Mouse (Mus musculus) embryo, embryonic 10.5 days (tissue): ENCODE results near the gene Gm16405.
"Not testable (repeated sequence)": the region's sequence is repeated elsewhere in the genome, so short reads cannot be mapped to it uniquely, and the experiment has no call there.

Experiments
- DNase-seq: peaks from one replicate; pipeline ENCODE4 v3.0.0-alpha.2; 2015; ENCODE audit warnings: low spot score

The Gm16405 gene

DNA sequence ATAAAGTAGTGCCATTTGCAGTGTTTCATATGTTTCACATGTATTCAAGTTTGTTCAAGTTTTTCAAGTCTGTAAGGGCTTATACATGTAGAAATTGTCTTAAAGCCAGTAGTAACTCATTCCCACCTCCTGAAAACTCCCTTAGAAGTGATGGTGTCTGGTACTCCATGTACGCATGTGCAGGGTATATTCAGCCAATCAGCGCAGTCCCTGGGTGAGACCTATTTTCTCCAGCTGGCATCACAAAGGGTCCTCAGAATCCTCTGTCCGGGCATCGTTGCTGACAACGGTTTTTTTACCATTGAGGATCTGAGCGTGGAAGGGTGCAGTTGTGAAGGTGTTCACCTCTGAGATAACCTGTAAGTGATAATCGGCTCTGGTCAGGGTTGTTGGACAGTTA is at the start of gene Gm16405:
Gene Gm16405 (plus strand): TSS at position 301 of the 400 bp plus-strand sequence.
- not testable (repeated sequence) for DNase-seq
